Mouse (Mus musculus): ENCODE measurements around the gene Myo1a. TPM values are rescaled to one million over a fixed set of nuclear protein-coding genes. Genes with fewer than 3 reads are reported as not detected.

The Myo1a gene
- polyA plus RNA-seq, 1 experiment from 2014 or later, result 0.45 TPM

DNA sequence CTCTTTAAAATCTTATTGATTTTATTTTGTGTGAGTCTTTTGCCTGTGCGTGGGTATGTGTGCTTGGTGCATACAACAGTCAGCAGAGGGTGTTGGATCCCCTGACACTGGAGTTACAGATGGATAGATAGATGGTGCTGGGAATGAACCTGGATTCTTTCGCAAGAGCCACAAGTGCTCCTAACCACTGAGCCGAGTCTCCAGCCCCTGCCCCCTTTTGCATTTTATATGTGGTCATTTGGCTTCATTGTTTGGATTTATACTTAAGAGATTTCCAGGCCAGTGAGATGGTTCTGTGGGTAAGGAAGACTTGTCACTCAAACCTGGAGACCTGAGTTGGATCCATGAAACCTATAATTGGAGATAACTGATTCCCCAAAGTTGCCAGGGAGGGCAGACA is 25.1 kb upstream of the Myo1a start:
- Histone ChIP-seq H3K27ac (ENCODE audit: low read depth, low read length) (no peak overlapping the region), H3K27me3 (ENCODE audit: control insufficient read depth, insufficient read depth, low read length) (no peaks in the 10 kb centered on the region), H3K9ac (ENCODE audit: low read depth, low read length) (no peak overlapping the region), H3K9me3 (ENCODE audit: control insufficient read depth, low read length) (no peaks in the 10 kb centered on the region), H3K4me2 (replicated peaks; ENCODE audit: low read depth, low read length) (no peak overlapping the region), H3K36me3 (ENCODE audit: control insufficient read depth, insufficient read depth, low read length) (no peaks in the 10 kb centered on the region), H3K4me3 (ENCODE audit: low read length) (no peak overlapping the region), H3K4me1 (ENCODE audit: control insufficient read depth, insufficient read depth, low read length) (no peaks in the 10 kb centered on the region)
- WGBS, result 85% methylated on average over 3 of the region's 3 CpGs
- ATAC-seq (ENCODE audit: low FRiP score, low TSS enrichment), result no peak

DNA sequence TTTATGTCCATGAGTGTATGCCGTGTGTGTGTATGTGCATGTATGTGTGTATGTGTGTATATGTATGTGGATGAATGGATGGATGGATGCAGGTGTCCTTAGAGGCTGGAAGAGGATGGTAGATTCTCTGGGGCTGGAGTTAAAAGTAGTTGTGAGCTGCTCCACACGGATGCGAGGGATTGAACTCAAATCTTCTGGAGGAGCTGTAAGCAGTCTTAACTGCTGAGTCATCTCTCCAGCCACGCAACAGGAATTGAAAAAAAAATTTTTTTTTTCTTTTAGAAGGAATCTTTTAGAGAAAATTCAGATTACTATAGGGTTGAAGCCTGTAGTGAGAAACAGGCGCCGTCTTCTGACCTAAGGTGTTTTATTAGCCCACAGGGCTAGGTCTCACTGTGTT is 22.1 kb upstream of the Myo1a start:
- Histone ChIP-seq H3K9ac (ENCODE audit: low read depth, low read length) (no peak overlapping the region), H3K27ac (ENCODE audit: low read depth, low read length) (no peak overlapping the region), H3K9me3 (ENCODE audit: control insufficient read depth, low read length) (no peaks in the 10 kb centered on the region), H3K36me3 (ENCODE audit: control insufficient read depth, insufficient read depth, low read length) (no peaks in the 10 kb centered on the region), H3K4me3 (ENCODE audit: low read length) (no peak overlapping the region), H3K27me3 (ENCODE audit: control insufficient read depth, insufficient read depth, low read length) (no peaks in the 10 kb centered on the region), H3K4me2 (replicated peaks; ENCODE audit: low read depth, low read length) (no peak overlapping the region), H3K4me1 (ENCODE audit: control insufficient read depth, insufficient read depth, low read length) (no peaks in the 10 kb centered on the region)
- 84% methylated on average over 6 of the region's 6 CpGs for WGBS
- ATAC-seq (ENCODE audit: low FRiP score, low TSS enrichment), result no peak

DNA sequence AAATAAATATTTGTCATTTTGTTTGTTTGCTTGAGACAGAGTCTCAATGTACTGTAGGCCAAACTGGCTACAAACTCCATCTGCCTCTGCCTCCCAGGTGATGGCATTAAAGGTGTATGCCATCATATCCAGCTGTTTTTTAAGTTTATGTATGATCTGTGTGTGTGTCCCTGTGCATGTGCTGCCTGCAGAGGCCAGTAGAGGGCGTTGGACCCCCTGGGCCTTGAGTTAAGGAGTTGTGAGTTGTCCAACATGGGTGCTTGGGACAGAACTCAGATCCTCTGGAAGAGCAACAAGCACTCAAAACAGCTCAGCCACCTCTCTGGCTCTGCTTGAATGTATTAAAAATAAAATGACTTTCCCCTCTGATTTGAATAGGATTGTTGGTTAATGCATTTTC is 13.9 kb upstream of the Myo1a start:
- Histone ChIP-seq H3K4me3 (ENCODE audit: low read length) (no peak overlapping the region), H3K9me3 (ENCODE audit: control insufficient read depth, low read length) (no peaks in the 10 kb centered on the region), H3K27me3 (ENCODE audit: control insufficient read depth, insufficient read depth, low read length) (no peaks in the 10 kb centered on the region), H3K9ac (ENCODE audit: low read depth, low read length) (no peak overlapping the region), H3K36me3 (ENCODE audit: control insufficient read depth, insufficient read depth, low read length) (peaks cover 50% of the 10 kb centered on the region; the same call in 1 of the 2 replicates), H3K4me1 (ENCODE audit: control insufficient read depth, insufficient read depth, low read length) (no peaks in the 10 kb centered on the region), H3K4me2 (replicated peaks; ENCODE audit: low read depth, low read length) (no peak overlapping the region), H3K27ac (ENCODE audit: low read depth, low read length) (no peak overlapping the region)
- no peak for ATAC-seq (ENCODE audit: low FRiP score, low TSS enrichment)
- 14% methylated on average over 1 of the region's 1 CpGs for WGBS

DNA sequence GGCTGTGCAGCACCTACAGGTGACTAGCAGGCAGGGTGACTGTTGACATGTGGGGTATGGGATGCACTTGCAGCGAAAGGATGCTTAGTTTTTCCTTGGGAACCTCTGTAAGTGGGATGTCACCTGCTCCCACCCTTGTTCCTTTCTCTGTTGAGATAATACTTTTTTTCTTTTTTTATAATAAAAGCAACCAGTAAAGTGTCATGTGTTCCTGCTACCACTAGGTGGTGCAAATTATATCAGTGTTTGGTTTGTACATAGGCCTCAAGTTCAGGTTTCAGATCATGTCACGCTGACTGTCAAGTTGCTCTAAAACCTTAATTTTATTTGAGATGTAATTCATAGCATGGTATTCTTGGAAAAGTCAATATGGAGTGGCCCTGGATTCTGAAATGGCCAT is 10.3 kb upstream of the Myo1a start:
- Histone ChIP-seq H3K4me1 (ENCODE audit: control insufficient read depth, insufficient read depth, low read length) (no peaks in the 10 kb centered on the region), H3K4me3 (ENCODE audit: low read length) (no peak overlapping the region), H3K27ac (ENCODE audit: low read depth, low read length) (no peak overlapping the region), H3K9ac (ENCODE audit: low read depth, low read length) (no peak overlapping the region), H3K9me3 (ENCODE audit: control insufficient read depth, low read length) (no peaks in the 10 kb centered on the region), H3K4me2 (replicated peaks; ENCODE audit: low read depth, low read length) (no peak overlapping the region), H3K36me3 (ENCODE audit: control insufficient read depth, insufficient read depth, low read length) (peaks cover 61% of the 10 kb centered on the region; the same call in 1 of the 2 replicates), H3K27me3 (ENCODE audit: control insufficient read depth, insufficient read depth, low read length) (no peaks in the 10 kb centered on the region)
- no peak for ATAC-seq (ENCODE audit: low FRiP score, low TSS enrichment)
- 54% methylated on average over 2 of the region's 2 CpGs for WGBS

DNA sequence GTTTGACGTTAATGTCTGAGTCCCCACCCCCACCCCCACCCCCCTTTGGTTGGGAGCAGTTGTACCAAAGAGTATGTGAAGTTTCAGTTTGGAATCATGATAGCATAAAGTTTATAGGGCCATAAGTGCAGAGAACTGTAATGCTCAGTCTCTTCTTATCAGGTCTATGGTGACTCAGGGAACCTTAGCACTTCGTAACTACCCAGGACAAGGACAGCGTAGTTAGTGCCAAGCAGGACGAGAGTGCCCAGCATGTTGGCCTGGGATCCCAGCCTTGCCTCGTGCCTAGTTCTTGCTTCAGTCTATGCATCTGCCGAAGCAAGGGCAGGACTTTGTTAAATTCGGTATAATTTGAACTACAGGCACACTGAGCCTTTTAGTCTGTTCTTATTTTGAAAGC is 9.2 kb upstream of the Myo1a start:
- Histone ChIP-seq H3K4me1 (ENCODE audit: control insufficient read depth, insufficient read depth, low read length) (no peaks in the 10 kb centered on the region), H3K4me3 (ENCODE audit: low read length) (no peak overlapping the region), H3K27me3 (ENCODE audit: control insufficient read depth, insufficient read depth, low read length) (no peaks in the 10 kb centered on the region), H3K9ac (ENCODE audit: low read depth, low read length) (no peak overlapping the region), H3K27ac (ENCODE audit: low read depth, low read length) (no peak overlapping the region), H3K4me2 (replicated peaks; ENCODE audit: low read depth, low read length) (no peak overlapping the region), H3K9me3 (ENCODE audit: control insufficient read depth, low read length) (no peaks in the 10 kb centered on the region), H3K36me3 (ENCODE audit: control insufficient read depth, insufficient read depth, low read length) (peaks cover 53% of the 10 kb centered on the region; the same call in 1 of the 2 replicates)
- no peak for ATAC-seq (ENCODE audit: low FRiP score, low TSS enrichment)
- WGBS, result 90% methylated on average over 7 of the region's 7 CpGs

DNA sequence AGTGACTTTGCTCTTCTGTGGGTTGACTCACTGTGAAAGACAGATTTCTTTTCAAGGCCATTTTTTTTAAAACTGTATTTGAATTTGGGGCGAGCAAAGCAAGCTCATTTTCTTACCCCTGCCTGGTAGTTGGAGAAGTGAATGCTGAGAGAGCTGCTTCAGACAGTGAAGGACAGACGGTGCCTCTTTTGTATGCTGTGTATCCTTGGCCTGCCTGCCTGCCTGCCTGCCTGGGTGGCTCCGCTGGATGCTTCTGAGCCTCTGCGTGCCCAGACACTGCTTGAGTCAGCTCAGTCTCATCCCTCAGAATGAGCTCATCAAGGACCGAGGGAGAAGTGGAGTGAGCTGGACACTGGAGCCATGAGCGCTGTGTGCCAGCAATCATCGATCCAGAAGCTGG is 6.0 kb upstream of the Myo1a start:
- H3K4me1 ChIP-seq (ENCODE audit: control insufficient read depth, insufficient read depth, low read length), result no peaks in the 10 kb centered on the region
- H3K36me3 ChIP-seq (ENCODE audit: control insufficient read depth, insufficient read depth, low read length), result peaks cover 33% of the 10 kb centered on the region; the same call in 1 of the 2 replicates
- no peak for ATAC-seq (ENCODE audit: low FRiP score, low TSS enrichment)
- no peak overlapping the region for H3K9ac ChIP-seq (ENCODE audit: low read depth, low read length)
- no peak overlapping the region for H3K27ac ChIP-seq (ENCODE audit: low read depth, low read length)
- H3K4me3 ChIP-seq (ENCODE audit: low read length), result no peak overlapping the region
- 93% methylated on average over 7 of the region's 7 CpGs for WGBS
- H3K9me3 ChIP-seq (ENCODE audit: control insufficient read depth, low read length), result no peaks in the 10 kb centered on the region
- H3K27me3 ChIP-seq (ENCODE audit: control insufficient read depth, insufficient read depth, low read length), result no peaks in the 10 kb centered on the region
- H3K4me2 ChIP-seq (replicated peaks; ENCODE audit: low read depth, low read length), result no peak overlapping the region

DNA sequence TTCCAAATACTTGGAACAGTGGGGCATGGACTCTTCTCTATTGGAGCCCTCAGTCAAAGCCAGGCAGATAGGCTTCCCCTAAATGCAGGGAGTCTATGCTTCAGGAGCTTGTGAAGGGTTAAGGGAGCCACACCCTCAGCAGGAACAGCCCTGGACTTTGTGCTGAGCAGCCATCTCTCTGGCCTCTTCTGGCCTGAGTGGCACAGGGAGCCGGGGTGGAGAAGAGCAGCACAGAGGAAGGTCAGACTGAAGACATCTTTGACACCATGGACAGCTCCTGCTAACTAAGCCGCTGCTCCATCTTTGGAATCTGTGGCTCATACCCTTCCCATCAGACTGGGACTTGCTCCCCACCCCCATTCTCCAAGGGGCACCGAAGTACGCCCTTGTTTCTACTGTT is 1.7 kb upstream of the Myo1a start:
- 32% methylated on average over 4 of the region's 4 CpGs for WGBS
- H3K4me1 ChIP-seq (ENCODE audit: control insufficient read depth, insufficient read depth, low read length), result no peaks in the 10 kb centered on the region
- H3K4me2 ChIP-seq (replicated peaks; ENCODE audit: low read depth, low read length), result no peak overlapping the region
- no peak overlapping the region for H3K27ac ChIP-seq (ENCODE audit: low read depth, low read length)
- H3K9me3 ChIP-seq (ENCODE audit: control insufficient read depth, low read length), result no peaks in the 10 kb centered on the region
- H3K9ac ChIP-seq (ENCODE audit: low read depth, low read length), result no peak overlapping the region
- H3K36me3 ChIP-seq (ENCODE audit: control insufficient read depth, insufficient read depth, low read length), result peaks cover 8% of the 10 kb centered on the region; the same call in 1 of the 2 replicates
- H3K27me3 ChIP-seq (ENCODE audit: control insufficient read depth, insufficient read depth, low read length), result no peaks in the 10 kb centered on the region
- no peak overlapping the region for H3K4me3 ChIP-seq (ENCODE audit: low read length)
- ATAC-seq (ENCODE audit: low FRiP score, low TSS enrichment), result no peak

DNA sequence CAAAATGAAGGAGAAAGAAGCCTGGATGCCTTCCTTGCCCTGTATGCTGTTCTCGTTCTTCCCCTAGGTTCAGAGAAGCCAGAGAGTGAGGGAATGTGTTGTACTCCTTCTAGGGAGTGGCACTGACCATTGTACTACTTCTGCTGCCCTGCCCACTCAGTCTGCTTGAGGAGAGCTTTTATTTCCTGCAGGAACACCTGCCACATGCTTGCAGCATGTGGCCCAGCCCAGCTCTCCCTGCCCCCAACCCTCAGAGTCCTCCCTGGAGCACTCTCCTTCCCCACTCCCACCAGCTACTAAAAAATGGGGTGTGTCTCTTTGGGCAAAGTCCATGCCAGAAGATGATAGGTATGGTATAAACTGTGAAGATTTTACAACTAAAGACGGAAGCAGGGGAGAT is 677 bp upstream of the Myo1a start:
- no peak for ATAC-seq (ENCODE audit: low FRiP score, low TSS enrichment)
- H3K9ac ChIP-seq (ENCODE audit: low read depth, low read length), result no peak overlapping the region
- no peak overlapping the region for H3K4me3 ChIP-seq (ENCODE audit: low read length)
- WGBS, result 63% methylated on average over 2 of the region's 2 CpGs
- H3K4me2 ChIP-seq (replicated peaks; ENCODE audit: low read depth, low read length), result no peak overlapping the region
- H3K27me3 ChIP-seq (ENCODE audit: control insufficient read depth, insufficient read depth, low read length), result no peaks in the 10 kb centered on the region
- H3K4me1 ChIP-seq (ENCODE audit: control insufficient read depth, insufficient read depth, low read length), result no peaks in the 10 kb centered on the region
- peaks cover 2% of the 10 kb centered on the region; the same call in 1 of the 2 replicates for H3K36me3 ChIP-seq (ENCODE audit: control insufficient read depth, insufficient read depth, low read length)
- no peaks in the 10 kb centered on the region for H3K9me3 ChIP-seq (ENCODE audit: control insufficient read depth, low read length)
- H3K27ac ChIP-seq (ENCODE audit: low read depth, low read length), result no peak overlapping the region

DNA sequence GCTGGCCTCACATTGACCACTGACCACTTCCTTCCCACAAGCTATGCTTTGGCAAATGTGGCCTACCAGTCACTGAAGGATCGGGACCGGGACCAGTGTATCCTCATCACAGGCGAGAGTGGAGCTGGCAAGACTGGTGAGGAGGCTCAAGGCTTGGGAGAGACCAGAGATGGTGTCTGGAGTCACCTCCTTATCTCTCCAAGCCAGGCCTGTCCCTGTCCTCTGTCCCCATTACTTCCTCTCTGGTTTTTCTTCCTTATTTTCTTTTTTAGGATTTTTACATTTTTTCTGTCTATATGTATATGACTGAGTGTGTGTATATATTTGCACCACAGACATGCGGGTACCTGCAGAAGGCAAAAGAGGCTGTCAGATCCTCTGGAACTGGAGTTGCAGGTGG is 813 bp downstream of the Myo1a start:
- H3K27ac ChIP-seq (ENCODE audit: low read depth, low read length), result no peak overlapping the region
- no peak overlapping the region for H3K4me3 ChIP-seq (ENCODE audit: low read length)
- no peak overlapping the region for H3K4me2 ChIP-seq (replicated peaks; ENCODE audit: low read depth, low read length)
- H3K36me3 ChIP-seq (ENCODE audit: control insufficient read depth, insufficient read depth, low read length), result no peaks in the 10 kb centered on the region
- no peaks in the 10 kb centered on the region for H3K9me3 ChIP-seq (ENCODE audit: control insufficient read depth, low read length)
- no peak for ATAC-seq (ENCODE audit: low FRiP score, low TSS enrichment)
- no peaks in the 10 kb centered on the region for H3K4me1 ChIP-seq (ENCODE audit: control insufficient read depth, insufficient read depth, low read length)
- 89% methylated on average over 4 of the region's 4 CpGs for WGBS
- no peak overlapping the region for H3K9ac ChIP-seq (ENCODE audit: low read depth, low read length)
- H3K27me3 ChIP-seq (ENCODE audit: control insufficient read depth, insufficient read depth, low read length), result no peaks in the 10 kb centered on the region

DNA sequence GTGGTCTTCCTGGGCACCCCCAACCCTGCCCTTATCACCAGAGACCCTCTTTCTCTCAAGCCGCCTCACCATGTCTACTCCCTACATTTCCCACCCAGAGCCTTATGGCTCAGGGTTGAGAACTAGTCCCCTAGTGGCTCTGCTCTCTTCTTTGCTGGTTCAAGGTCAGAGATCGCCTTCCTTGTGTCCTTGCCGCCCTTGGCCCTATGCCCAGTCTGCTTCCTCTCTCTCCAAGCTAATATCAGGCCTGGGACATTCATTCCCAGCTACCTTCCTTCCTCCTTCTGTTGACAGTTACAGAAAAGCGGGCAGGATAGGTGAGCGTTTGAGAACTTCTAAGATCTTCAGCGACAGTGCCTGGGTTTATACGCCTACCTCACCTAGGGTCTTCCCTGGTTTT is 2.8 kb downstream of the Myo1a start:
- Histone ChIP-seq H3K4me2 (replicated peaks; ENCODE audit: low read depth, low read length) (no peak overlapping the region), H3K27me3 (ENCODE audit: control insufficient read depth, insufficient read depth, low read length) (no peaks in the 10 kb centered on the region), H3K27ac (ENCODE audit: low read depth, low read length) (no peak overlapping the region), H3K4me3 (ENCODE audit: low read length) (no peak overlapping the region), H3K9ac (ENCODE audit: low read depth, low read length) (no peak overlapping the region), H3K36me3 (ENCODE audit: control insufficient read depth, insufficient read depth, low read length) (no peaks in the 10 kb centered on the region), H3K9me3 (ENCODE audit: control insufficient read depth, low read length) (no peaks in the 10 kb centered on the region), H3K4me1 (ENCODE audit: control insufficient read depth, insufficient read depth, low read length) (peaks cover 2% of the 10 kb centered on the region; the same call in 1 of the 2 replicates)
- ATAC-seq (ENCODE audit: low FRiP score, low TSS enrichment), result no peak
- WGBS, result 81% methylated on average over 7 of the region's 7 CpGs
